Mouse (Mus musculus) cerebellum, adult 11 months (tissue): ENCODE measurements at regions not wholly inside any gene's neighbourhood (a gene's known extent, or its start where the extent isn't known, plus 50 kb on each side); places are given as distances from the start of the nearest gene placed in this dataset.

Source experiments
- DNase-seq: peaks from one replicate; pipeline ENCODE4 v3.0.0; 2022

DNA sequence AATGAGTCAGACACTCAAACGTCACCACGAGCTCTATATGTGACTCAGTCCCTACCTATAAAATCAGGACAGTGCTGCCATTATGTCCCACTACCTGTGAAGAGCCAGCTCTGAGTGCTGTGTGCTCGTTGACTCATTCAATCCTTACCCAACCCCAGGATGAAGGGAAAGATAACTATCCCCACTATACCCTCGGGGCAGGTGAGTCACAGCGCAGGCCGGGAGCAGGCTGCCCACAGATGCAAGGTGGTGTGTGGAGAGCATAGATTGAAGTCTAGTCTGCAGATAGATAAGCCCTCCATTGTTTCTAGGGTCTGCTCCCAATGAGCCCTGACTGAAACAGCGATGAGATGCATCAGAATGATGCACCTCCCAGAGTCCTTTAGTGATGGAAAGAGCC, 723.9 kb upstream of the 3110018I06Rik start:
- DNase-seq: no peak

DNA sequence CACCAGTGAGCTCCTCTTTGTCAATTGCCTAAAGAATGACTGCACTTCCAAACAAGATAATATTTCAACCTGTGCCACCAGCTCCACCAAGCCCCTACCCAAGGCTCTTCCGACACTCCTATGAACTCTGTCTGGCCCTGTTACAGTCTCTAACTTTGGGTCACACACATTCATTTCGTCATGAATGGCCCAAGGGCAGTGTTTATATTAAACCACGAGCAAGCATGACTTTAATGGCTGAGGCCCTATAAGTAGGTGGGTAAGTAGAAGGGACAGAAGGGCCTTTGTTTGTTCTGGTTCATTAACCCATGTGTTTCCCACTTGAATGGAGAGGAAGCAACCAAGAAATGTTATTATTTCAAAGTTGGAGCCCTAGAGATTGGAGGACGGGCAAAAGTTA, 714.9 kb upstream of the 3110018I06Rik start:
- DNase-seq: no peak

DNA sequence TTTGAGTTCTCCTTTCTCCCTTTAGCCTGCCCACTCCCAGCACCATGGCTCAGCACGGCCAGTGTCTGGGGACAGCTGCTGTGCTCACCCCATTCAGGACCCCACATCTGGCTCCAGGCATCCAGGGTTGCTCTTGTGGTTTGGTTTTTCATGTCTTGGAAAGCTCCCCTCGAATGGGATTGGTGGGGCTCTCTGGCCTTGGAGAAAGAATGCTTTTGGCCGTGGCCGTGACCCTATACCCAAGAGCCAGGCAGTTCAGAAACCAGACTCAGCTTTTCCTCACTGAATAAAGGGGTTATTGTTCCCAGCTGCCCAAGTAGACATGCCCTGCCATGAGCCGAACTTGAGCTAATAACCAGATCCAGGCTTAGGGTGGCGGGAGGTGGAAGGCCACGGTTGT, 691.8 kb upstream of the 3110018I06Rik start:
- no peak for DNase-seq

DNA sequence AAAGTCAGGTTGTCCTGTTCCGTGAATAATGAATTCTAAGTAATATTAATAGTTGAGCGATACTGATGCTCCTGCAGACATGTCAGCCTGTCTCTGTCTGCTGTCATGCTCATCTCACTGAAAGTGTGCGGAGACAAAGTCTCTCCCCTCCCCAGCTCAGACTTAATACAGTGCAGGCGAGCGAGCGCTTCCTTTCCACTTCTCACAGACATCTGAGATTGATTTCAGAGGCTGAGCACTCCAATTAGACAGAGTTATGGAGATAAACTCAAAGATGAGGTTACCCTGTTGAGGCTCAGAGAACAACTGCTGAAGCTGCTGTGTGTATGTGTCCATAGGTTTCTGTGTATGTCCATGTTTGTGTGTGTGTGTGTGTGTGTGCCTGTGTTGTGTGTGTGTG, 668.7 kb upstream of the 3110018I06Rik start:
- no peak for DNase-seq

DNA sequence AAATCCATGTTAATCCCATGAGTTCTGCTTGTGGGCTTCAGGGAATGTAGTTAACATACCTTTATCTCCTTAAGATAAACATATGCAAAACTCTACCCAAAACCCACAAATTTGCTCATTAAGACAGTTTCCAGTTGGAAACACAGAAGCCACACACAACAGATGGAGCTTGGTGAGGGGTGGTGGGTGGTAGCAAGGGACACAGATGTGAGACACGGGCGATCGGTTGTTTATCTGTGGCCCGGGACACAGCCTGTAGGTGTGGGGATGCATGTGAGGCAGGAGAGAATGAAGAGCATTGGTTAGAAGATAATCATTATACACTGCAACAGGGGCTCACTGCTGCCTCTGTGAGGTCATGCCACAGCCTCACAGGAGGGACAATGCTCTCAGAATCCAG, 666.1 kb upstream of the 3110018I06Rik start:
- no peak for DNase-seq

DNA sequence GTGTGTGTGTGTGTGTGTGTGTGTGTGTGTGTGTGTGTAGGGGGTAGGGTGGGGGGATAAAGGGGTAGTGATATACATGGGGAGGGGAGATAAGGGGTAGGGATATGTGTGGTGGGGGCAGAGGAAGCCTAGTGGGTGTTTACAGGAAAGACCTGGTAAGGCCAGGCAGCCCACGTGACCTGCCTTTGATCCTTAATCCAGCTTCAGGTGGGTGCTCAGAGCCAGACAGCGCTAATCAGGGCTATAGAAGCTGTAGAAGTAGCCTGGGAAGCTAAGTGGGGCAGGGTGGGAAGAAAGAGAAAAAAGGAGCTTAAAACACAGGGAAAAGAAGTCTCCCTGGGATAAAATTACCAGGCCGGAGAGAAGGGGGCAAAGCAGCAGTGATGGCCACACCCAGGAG, 659.9 kb upstream of the 3110018I06Rik start:
- DNase-seq: no peak

DNA sequence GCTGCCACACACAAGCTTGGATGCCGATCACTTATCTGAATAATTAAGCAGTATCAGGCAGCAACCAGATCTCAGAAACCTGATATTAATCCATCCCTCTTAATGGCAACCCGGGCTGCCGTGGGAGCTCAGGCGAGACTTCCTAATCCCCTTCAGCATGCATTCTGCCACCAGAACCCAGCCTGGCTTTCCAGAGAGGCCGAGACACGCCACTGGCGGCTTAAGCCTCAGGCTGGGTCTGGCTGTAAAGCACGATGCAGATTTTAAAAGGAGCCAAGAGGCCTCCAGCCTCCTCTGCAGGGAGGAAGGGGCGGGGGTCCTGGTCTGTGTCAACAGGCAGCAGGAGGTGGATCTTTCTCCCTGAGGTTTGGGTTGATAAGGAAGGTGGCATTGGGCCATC, 659.1 kb upstream of the 3110018I06Rik start:
- DNase-seq: no peak

DNA sequence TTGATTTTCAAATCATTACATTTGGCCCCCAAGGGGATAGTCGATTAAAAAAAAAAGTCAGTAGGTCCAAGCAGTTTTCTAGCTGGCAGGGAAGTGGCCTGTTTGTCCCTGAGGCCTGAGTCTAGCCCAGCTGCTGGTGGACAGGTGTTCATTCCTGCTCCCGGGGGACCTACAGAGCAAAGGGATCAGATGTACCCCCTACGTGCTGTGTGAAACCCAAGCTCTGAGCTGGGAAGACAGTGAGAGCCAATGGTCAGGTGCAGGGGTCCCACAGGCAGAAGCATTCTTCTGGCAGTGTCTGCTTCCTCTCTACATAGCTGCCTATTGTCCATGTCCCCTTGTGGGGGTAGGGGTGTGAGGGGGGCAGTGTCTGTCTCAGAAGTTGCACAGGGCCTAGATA, 653.2 kb upstream of the 3110018I06Rik start:
- DNase-seq: no peak

DNA sequence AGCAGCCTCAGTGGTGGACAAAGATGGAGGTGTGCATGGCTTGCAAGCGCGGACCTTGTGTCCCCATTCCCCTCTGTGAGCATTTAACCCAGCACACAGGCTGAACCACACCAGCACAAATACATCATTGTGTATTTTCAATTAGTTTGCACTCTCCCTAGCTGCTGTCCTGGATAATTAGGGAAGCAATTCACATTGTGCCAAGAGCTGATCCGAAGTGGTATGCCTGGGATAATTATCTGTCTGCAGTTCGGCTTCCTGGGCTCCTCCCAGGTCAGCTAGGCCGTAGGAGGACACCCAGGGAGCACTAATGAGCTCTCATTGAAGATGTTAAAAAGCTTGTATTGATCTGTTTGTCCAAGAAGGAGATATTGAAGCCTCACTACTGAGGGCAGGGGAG, 648.8 kb upstream of the 3110018I06Rik start:
- DNase-seq: no peak

DNA sequence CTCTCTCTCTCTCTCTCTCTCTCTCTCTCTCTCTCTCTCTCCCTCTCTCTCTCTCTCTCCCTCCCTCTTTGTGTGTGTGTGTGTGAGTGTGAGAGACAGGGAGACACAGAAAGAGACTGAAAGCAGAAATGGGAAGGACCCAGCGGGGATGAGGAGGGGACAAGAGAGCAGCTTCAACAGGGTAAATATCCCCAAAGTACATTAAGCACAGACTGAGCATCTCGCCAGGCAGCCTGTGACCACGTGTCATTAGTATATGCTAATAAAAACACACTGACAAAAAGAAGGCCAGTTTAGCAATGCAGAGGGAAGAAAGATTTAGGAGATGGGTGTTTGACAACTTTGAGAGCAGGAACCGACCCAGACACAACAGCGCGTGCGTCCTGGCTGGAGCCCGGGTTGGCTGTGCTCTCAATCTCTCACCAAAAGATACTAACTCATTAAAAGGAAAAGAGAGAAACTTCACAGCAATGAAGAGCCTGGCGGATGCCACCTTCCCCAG, 648.2 kb upstream of the 3110018I06Rik start:
- no peak for DNase-seq

DNA sequence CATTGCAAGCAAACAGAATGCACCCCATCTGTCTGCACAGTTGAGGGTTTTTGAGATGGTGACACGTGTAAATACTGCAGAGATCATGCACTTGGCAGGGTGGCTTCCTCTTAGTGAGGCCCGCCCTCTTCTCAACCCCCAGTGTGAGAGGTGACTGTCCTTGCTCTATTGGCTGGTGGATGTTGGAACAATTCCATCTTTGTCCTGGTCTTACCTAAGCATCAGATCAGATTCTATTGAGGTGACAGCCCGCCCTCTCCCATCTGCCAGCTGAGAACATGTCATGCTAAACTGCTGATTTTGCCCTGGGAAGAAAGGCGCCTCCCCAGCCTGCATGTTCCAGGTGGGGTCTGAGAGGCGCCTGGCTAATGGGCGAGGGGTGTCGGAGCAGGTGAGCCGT, 646.4 kb upstream of the 3110018I06Rik start:
- DNase-seq: no peak

DNA sequence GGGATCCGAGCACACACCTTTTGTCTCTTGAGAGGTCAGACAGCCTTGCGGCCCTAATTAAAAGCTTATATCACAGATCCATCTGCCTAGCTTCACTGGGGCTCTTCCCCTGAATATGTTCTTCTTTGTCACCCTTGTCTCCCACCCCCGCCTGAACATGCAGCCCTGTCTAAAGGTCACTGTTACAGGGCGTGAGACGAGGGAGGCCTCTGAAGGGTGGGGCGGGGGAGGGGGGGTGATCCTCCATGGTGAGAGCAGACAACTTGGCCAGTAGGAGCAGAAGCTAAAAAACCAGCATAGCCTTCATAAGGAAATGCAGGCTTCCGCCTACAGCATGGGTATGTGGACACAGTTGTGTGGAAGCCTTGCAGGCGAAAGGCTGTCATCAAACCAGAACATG, 646.0 kb upstream of the 3110018I06Rik start:
- no peak for DNase-seq

DNA sequence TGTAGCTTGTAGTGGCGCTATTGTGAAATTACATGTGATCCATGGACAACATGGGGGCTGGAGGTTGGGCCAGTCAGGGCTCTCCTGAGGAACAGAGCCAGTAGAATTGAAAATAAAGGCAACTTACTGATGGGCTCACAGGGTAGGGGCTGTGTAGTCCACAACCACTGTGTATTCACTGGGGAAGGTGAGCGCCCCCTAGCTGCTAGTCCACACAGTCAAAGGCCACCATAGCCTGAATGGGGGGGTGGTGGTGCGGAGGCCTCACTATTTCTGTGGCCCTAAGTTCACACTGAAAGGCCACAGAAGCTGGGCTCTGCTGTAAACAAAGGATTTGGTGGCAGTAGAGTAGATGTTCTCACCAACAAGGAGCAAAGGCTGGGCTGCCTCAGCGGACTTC, 636.8 kb upstream of the 3110018I06Rik start:
- no peak for DNase-seq

DNA sequence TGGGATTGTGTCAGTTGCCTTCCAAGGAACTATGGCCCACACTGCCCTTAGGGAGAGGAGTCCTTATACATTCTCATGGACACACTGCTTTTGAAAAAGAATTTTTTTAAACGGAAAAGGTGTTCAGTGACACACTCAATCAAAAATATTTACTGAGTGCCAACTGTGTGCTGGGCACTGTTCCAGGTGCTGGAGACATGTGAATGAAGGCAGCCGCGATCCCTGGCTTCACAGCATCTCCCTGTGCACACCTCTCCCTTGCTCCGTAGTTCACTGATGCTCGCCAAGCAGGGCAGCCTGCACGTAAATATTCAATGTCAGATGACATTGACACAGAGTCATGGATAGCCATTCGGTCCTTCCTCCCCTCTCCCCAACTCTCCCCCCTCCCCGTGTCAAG, 635.7 kb upstream of the 3110018I06Rik start:
- DNase-seq: no peak

DNA sequence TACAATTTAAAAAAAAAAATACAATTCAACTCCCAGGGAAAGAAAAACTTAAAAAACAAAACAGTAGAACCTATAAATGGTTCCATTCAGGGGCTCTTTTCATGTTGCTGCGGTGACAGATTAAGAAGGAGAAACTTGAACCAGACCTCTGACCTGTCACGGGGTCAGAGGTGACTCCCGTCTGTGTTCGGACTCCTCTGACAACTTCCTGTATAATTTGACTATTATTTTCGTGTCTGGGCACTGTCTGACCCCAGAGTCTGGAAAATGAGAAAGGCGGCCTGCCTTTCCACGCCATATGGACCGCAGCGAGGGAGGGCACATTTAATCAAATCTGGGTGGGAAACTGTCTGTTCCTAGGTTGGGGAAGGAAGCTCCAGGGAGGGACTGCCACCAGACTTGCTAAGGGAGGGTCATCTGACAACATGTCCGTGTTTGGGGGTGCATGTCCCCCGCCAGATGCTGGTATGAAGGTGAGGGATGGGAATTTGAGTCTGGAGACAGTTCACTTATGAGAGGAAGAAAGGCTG, 634.7 kb upstream of the 3110018I06Rik start:
- DNase-seq: no peak

DNA sequence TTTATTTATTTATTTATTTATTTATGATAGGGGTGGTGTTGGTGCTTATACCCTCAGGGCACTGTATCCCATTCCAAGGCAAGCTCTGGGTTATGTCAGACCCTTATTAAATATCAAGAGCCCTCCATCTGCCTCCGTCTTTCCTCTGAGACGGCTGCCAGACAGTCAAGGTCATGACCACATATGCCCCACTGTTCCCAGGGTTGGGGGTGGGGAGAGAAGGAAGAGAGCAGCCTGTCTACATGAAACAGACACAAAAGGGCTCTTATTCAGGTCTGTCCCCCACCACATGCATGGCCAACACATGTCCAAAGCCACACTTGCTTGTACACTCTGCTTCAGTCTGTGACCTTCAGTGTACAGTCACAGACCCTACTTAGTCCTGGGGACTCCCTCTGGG, 632.9 kb upstream of the 3110018I06Rik start:
- no peak for DNase-seq

DNA sequence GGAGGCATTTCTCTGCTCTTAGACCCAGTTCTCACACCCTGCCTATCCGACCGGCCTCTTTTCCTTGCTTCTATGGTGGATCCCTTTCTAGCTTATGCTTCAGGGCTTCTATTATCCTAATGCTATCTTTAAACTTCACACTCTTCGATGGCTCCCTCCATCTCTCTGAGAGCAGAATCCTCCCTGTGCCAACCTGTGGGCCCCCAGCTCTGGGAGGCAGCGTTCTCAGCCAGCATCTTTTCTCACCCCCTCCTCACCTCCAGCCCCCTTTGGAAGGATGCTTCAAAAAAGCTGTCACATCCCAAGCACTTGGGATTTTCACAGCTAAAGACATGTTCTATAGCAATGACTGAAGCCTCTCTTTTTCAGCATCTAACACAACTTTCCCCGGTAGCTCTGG, 626.8 kb upstream of the 3110018I06Rik start:
- no peak for DNase-seq

DNA sequence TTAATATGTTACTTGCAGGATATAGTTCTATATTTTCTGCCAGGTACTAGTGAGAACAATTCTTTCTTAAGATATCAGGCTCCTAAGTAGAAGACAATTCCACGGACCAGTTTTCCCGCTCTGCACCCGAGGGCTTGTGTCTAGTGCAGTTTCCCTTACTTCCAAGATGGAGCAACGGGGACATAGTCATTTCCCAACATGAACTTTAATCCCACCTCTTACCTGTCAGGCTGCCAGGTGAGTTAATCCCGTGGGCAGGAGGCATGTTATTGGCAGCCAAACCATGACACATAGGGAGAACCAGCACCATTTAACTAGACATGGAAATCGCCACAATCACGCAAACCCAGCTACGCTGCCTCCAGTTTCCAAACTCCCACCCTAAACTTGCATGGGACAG, 624.4 kb upstream of the 3110018I06Rik start:
- no peak for DNase-seq

DNA sequence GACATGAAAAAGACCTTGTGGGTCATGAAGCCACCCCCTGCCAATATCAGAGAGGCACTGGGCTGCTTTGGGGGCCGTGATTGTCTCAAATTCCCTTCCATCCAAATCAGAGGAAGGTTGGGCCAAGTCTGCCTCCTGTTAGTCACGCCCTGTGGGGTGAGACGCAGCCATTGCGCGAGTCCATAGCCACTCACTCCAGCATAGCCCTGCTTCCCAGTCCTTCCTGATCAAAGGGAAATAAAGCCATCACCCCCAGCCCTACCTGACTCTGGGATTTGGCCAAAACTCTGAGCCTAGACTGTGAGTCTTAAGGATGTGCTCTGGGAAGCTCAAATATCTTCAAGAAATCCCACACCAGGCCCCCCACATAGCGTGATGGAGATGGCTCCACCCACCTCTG, 620.4 kb upstream of the 3110018I06Rik start:
- DNase-seq: no peak

DNA sequence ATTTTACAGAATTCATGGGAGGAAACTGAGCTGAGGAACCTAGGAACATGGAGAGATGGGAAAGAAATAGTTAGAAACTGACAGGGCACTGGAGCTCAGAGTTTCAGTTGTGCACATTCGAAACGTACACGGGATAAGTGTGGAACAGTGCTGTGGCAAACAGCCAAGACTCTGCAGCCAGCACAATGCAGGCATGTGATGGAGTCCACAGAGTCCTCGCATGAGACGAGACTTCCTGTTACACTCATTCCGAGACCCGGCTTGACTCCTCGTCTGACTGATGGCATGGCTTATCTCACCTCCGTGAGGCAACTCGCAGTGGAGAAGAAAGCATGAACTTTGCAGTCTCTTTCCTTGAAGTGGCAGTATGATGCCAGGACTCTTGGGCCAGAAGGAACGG, 617.0 kb upstream of the 3110018I06Rik start:
- no peak for DNase-seq

DNA sequence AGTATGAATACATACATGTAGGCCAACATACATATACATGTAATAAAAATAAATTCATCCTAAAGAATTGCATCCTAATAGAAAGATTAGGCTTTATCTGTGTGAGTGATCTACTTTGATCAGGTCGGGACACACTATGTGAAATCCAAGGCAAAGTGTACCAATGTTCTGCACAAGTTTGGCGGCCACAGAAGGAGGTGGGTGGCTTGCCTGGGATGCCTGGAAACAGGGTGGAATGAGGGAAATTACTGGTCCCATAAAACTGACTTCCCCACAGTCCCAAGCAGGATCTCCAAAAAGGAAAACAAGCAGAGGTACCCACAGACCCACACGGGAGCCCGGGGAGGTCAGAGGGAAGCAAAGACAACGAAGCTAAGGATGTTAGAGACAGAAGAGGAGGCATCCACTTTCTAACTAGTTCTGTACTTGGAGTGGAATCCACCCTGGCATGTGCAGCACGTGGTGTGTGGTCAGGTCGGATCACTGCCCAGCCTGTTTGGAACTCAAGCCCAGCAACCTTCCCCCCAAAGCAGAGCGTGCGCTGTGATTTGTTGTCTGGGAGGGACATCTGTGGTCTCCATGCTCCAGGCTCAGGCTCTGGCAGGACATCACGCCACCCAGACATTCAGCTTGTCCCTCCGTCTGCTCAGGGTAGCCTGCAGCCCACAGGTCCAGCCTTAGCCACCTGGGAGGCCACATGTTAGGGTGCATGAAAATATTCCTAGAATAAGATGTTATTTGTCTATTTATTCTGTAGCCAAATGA, 615.3 kb upstream of the 3110018I06Rik start:
- DNase-seq: no peak

DNA sequence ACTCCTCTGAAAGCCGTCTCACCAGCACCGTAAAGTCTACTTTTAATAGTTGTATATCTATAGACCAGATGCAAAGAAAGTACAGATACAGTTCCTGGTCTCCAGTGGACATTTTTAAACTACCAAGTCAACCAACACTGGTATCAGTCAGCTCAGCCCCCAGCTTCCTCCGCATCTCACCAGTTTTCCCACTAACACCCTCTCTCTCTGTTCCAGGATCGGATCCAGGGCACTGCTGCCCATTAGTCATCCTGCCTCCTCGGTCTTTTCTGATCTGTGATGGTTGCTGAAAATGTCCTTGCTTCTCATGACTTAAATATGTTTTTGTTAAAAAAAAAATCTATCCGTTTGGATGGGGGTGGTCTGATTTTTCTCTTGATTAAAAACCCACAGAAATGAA, 598.1 kb upstream of the 3110018I06Rik start:
- DNase-seq: no peak

DNA sequence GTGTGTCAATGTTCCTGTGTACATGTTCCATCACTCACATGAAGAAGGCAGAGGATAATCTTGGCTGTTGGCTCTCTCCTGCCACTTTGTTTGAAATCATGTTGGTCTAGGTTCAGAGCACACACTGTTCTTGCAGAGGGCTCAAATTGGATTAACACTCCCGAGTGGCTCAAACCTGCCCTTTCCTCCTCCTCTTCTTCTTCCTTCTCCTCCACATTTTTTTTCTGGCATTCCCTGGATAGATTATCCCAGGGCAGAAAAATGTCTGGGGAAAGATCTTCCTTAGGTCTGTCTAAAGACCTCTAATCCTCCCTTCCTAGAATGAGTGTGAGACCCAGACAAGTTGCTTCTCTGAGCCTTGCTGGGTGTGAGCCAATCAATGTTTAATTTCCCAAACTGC, 594.4 kb upstream of the 3110018I06Rik start:
- DNase-seq: no peak

DNA sequence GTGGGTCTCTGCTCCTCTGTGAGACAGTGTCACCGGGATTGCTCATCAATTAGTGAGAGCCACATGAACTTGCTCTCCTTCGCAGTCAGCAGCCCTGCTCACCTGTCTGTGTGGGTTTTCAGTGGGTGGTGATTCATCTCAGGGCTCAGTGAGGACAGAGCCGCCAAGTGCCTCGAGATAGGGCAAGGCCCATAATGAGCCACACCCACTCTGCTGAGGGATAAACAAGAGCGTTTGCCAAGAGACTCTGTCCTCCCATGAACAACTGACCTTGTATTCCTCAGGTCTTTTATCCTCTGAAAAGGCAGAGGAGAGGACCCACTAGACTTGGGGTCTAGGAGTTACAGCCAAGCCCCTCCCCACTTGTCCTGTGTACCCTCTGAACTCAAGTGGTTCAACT, 584.2 kb upstream of the 3110018I06Rik start:
- DNase-seq: no peak

DNA sequence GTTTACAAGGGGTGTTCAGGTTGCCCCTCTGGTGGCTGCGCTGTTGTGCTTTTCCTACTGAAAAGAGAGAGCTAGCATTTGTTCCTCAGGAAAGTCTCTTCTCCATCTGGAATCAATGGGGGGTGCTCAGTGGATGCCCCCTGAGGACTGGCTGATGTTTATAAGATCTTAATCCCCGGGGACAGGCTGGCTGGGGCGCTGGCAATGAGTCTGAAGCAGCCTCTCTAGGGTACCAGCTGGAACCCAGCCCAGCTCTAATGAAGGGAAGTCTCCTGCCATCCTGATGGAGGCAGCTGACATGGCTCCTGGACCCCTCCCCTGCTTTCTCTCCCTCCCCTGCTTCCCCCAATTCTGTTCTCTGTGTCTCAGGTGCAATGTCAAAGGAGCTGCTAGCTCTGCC, 575.6 kb upstream of the 3110018I06Rik start:
- no peak for DNase-seq
